Mouse (Mus musculus) olfactory bulb, adult 2 months (tissue): ENCODE data around the gene Gemin7. TPM values are rescaled to one million over a fixed set of nuclear protein-coding genes. Genes with fewer than 3 reads are reported as not detected.

Source experiments
- H3K27ac ChIP-seq: fragments of 200-500 bp; 2 replicates; pipeline ENCODE4 v1.5.1; 2012; ENCODE audit warnings: low read depth, low read length; ENCODE audit not compliant: insufficient read depth
- H3K4me1 ChIP-seq: fragments of 200-500 bp; 2 replicates; pipeline ENCODE4 v1.6.1; 2012; ENCODE audit warnings: low read length; ENCODE audit not compliant: control insufficient read depth, insufficient read depth
- H3K4me3 ChIP-seq: fragments of 200-500 bp; 2 replicates; pipeline ENCODE4 v1.5.1; 2012; ENCODE audit warnings: mild to moderate bottlenecking, low read depth, low read length, moderate library complexity; ENCODE audit not compliant: insufficient read depth
- CTCF ChIP-seq: fragments of 200-500 bp; IDR thresholded peaks from 2 replicates; pipeline ENCODE4 v1.5.1; 2012; ENCODE audit warnings: low read depth, mild to moderate bottlenecking, low read length, moderate library complexity; ENCODE audit not compliant: insufficient read depth
- POLR2A ChIP-seq: fragments of 200-500 bp; IDR thresholded peaks from 2 replicates; pipeline ENCODE4 v1.6.1; 2012; ENCODE audit warnings: mild to moderate bottlenecking, low read depth, low read length, moderate library complexity; ENCODE audit not compliant: insufficient read depth
- WGBS: fragments of 180-500 bp; shearing (Covaris S2); methylation state at CpG from one replicate; pipeline ENCODE4 v1.1.7; 2018; 5-methylcytosine and 5-hydroxymethylcytosine counted together
- polyA plus RNA-seq: library from polyadenylated mRNA; stranded (reverse); fragments of >200 nt; gene quantifications from 2 replicates; pipeline ENCODE4 v1.2.4, GENCODE M21; 2012; ENCODE audit warnings: low replicate concordance; ENCODE audit not compliant: missing spikeins, insufficient read depth, insufficient read length

The Gemin7 gene
- polyA plus RNA-seq, 1 experiment, result not detected

DNA sequence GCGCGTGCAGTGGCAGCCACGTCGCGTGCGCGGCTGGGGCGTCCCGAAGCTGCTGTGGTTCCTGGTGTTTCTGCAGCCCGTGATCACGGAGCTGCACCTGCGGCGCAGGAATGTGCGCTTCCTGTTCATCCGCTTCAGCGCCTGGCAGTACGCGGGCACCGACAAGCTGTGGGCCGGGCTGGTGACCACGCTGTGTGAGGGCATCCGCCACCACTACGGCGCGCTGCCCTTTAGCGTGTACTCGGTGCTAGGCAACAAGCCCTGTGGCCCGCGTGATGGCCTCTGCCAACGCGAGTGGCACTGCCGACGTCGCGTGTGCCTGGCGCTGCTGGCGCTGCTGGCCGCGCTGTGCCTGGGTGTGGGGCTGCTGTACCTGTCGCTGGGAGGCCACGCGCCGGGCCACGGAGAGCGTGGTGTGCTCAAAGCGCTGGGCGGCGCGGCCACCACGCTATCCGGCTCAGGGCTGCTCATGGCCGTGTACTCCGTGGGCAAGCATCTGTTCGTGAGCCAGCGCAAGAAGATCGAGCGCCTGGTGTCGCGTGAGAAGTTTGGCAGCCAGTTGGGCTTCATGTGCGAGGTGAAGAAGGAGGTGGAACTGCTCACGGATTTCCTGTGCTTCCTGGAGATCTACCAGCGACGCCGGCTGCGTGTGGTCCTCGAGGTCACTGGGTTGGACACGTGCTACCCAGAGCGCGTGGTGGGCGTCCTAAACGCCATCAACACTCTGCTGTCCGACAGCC, 54.2 kb downstream of the Gemin7 start:
- peak overlapping the region; percentile 42 for H3K4me3 ChIP-seq
- peaks cover 26% of the 10 kb centered on the region for H3K4me1 ChIP-seq
- H3K27ac ChIP-seq, result no peak overlapping the region
- WGBS, result 5% methylated on average over 72 of the region's 72 CpGs
- TF ChIP-seq POLR2A (no peak), CTCF (no peak)

DNA sequence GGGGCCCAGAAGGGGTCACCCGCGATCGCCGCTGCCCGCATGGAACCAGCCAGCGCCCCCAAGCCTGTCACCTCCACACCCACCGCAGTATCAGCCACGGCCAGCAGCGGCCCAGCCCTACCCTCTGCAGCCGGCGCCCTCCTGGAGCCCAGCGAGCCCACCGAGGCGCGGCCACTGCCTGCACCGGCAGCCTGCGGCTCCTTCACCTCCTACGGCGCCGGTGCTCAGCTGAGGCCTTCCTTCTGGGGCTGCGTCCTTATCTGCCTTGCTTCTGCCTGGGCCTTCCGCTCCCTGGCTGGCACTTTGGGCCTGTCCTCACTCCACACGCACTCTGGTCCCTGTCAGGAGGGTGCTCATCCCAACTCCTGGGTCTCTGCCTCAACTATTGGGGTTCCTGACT, 57.4 kb downstream of the Gemin7 start:
- 25% methylated on average over 23 of the region's 23 CpGs for WGBS
- Histone ChIP-seq H3K4me1 (peaks cover 30% of the 10 kb centered on the region), H3K4me3 (no peak overlapping the region), H3K27ac (no peak overlapping the region)
- no peak for TF ChIP-seq POLR2A

DNA sequence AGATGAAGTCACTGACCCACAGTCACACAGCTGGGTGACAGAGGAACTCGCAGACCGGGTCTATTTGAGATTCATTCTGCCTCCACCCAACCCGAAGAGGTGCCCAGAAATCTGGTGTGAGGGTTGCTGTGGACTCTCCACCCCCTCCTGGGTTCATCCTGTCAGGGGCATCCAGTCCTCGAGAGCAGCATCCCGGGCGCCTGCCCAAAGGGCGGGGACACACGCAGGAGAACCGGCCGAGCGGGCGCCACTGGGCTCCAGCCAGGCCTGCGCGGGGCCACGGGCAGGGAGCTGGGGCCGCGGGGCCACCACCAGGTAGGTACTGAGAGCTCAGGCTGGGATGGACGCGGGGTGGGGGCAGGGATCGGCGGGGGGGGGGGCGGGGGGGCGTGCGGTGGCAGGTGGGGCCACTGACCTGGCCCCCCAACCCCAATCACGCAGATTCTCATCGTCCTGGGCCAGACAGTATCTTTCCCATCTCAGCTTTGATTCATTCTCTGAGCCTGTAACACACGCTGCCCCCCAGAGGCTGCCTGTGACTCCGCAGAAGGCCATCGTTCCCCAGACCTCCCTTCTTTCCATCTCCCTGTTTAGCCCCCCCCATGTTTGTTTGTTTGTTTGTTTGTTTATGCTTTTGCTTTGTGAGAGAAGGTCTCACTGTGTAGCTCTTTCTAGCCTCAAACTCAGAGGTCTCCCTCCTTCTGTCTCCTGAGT, 59.6 kb downstream of the Gemin7 start, which contains the start of gene Nkpd1:
Gene Nkpd1 (plus strand): TSS at position 187 of the 714 bp plus-strand sequence.
- WGBS, result 4% methylated on average over 17 of the region's 29 CpGs
- Histone ChIP-seq H3K4me3 (no peak within 1 kb of the TSS), H3K4me1 (peaks cover 10% of the 10 kb centered on the region), H3K27ac (no peak within 1 kb of the TSS)
- no peak for TF ChIP-seq POLR2A
- TF ChIP-seq CTCF, result no peak

Other genes with a start within 250 kb of the Gemin7 start
- gene Ercc1, start 232.8 kb downstream of the Gemin7 start, polyA plus RNA-seq, result not detected in 2 replicates
- gene Cd3eap, start 218.1 kb downstream of the Gemin7 start, polyA plus RNA-seq, result not detected in 2 replicates
- not detected in 2 replicates for gene Ppp1r13l, start 217.8 kb downstream of the Gemin7 start, polyA plus RNA-seq
- not detected in 2 replicates for gene Ercc2, start 195.6 kb downstream of the Gemin7 start, polyA plus RNA-seq
- not detected in 2 replicates for gene Klc3, start 173.5 kb downstream of the Gemin7 start, polyA plus RNA-seq
- gene Ckm, start 172.8 kb downstream of the Gemin7 start, polyA plus RNA-seq, result not detected in 2 replicates
- gene Mark4, start 118.8 kb downstream of the Gemin7 start, polyA plus RNA-seq, result not detected in 2 replicates
- not detected in 2 replicates for gene Exoc3l2, start 114.3 kb downstream of the Gemin7 start, polyA plus RNA-seq
- gene Bloc1s3, start 69.2 kb downstream of the Gemin7 start, polyA plus RNA-seq, result not detected in 2 replicates
- gene Trappc6a, start 69.2 kb downstream of the Gemin7 start, polyA plus RNA-seq, result not detected in 2 replicates
- not detected in 2 replicates for gene Nkpd1, start 59.8 kb downstream of the Gemin7 start, polyA plus RNA-seq
- not detected in 2 replicates for gene Ppp1r37, start 14.5 kb downstream of the Gemin7 start, polyA plus RNA-seq
- not detected in 2 replicates for gene Zfp296, start 308 bp downstream of the Gemin7 start, polyA plus RNA-seq
- gene Clasrp, start 26.9 kb upstream of the Gemin7 start, polyA plus RNA-seq, result not detected in 2 replicates
- gene Relb, start 51.8 kb upstream of the Gemin7 start, polyA plus RNA-seq, result not detected in 2 replicates
- not detected in 2 replicates for gene Clptm1, start 87.4 kb upstream of the Gemin7 start, polyA plus RNA-seq
- gene Apoc2, start 100.3 kb upstream of the Gemin7 start, polyA plus RNA-seq, result not detected in 2 replicates
- not detected in 2 replicates for gene Gm44805, start 103.8 kb upstream of the Gemin7 start, polyA plus RNA-seq
- not detected in 2 replicates for gene Apoc4, start 103.9 kb upstream of the Gemin7 start, polyA plus RNA-seq
- gene Apoc1, start 115.1 kb upstream of the Gemin7 start, polyA plus RNA-seq, result not detected in 2 replicates
- gene Apoe, start 121.6 kb upstream of the Gemin7 start, polyA plus RNA-seq, result 1,139 and 1,603 TPM in 2 replicates
- not detected in 2 replicates for gene Tomm40, start 137.8 kb upstream of the Gemin7 start, polyA plus RNA-seq
- not detected in 2 replicates for gene Nectin2, start 172.9 kb upstream of the Gemin7 start, polyA plus RNA-seq
- gene Bcam, start 193.4 kb upstream of the Gemin7 start, polyA plus RNA-seq, result not detected in 2 replicates
- gene Cblc, start 219.2 kb upstream of the Gemin7 start, polyA plus RNA-seq, result not detected in 2 replicates
- not detected in 2 replicates for gene Bcl3, start 245.2 kb upstream of the Gemin7 start, polyA plus RNA-seq